Mouse (Mus musculus): ENCODE results near the gene Oas1f. TPM values are rescaled to one million over a fixed set of nuclear protein-coding genes. Genes with fewer than 3 reads are reported as not detected.
A peak's percentile ranks its signal among the peaks of the same experiment; 100 is the strongest.

Oas1f gene
- total RNA-seq, 1 experiment: 0.45 TPM

DNA sequence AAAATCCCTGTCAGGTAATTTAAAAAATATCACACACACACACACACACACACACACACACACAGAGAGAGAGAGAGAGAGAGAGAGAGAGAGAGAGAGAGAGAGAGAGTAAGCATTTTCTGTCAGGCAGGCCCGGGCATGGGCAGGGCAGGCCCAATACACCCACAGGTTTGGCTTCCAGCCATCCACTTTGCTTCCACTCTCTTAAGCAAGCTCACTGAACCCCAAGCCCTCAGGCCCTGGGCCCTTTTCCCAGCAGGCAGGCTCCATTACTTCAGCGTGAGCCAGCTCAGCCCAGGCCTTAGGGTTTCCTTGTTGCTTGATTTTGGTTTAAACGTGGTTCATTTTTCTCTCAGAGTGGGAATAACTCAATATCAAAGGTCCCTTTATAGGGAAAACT, 2.5 kb upstream of the Oas1f start:
- H3K9ac ChIP-seq (ENCODE audit: insufficient read depth, low read depth, low read length, poor library complexity, severe bottlenecking): no peak overlapping the region
- no peak overlapping the region for H3K4me3 ChIP-seq (ENCODE audit: insufficient read depth in 1 of 2, low read depth in 1 of 2, low read length in 2 of 2, poor library complexity in 1 of 2, severe bottlenecking in 1 of 2)
- H3K9me3 ChIP-seq (ENCODE audit: control insufficient read depth, insufficient read depth, low read depth, low read length): no peaks in the 10 kb centered on the region
- H3K4me1 ChIP-seq (ENCODE audit: control insufficient read depth in 2 of 2, insufficient read depth in 2 of 2, low read length in 2 of 2, poor library complexity in 1 of 2): no peaks in the 10 kb centered on the region
- in situ Hi-C loops (cut with MboI; ENCODE audit: low sequenced_read_pairs in 2 of 2, unreplicated experiment in 2 of 2): no loop called here
- TF ChIP-seq ZC3H11A (IDR thresholded peaks at IDR 0.05; ENCODE audit: borderline replicate concordance, low read depth, low read length): no peak
- no peak for TF ChIP-seq MAFK (IDR thresholded peaks at IDR 0.05; ENCODE audit: insufficient read depth, low read depth, low read length)
- TF ChIP-seq ZNF384 (IDR thresholded peaks at IDR 0.05; ENCODE audit: low read depth, low read length): no peak
- no peak for TF ChIP-seq HCFC1 (IDR thresholded peaks at IDR 0.05; ENCODE audit: borderline replicate concordance, insufficient read depth, low read length)
- no peak for TF ChIP-seq CHD2 (IDR thresholded peaks at IDR 0.05; ENCODE audit: low read depth, low read length)
- no peak for DNase-seq (ENCODE audit: low read depth, low spot score)
- H3K27ac ChIP-seq (ENCODE audit: insufficient read depth, low read depth, low read length, poor library complexity, severe bottlenecking): no peak overlapping the region
- no peaks in the 10 kb centered on the region for H3K36me3 ChIP-seq (ENCODE audit: control insufficient read depth, insufficient read depth, low read length, poor library complexity, severe bottlenecking)

GRCm38 (mm10) chr5:120849601-120850136, 2.5 kb downstream of the Oas1f start:
- Histone ChIP-seq H3K27ac (ENCODE audit: insufficient read depth, low read depth, low read length, poor library complexity, severe bottlenecking) (no peak overlapping the region), H3K9me3 (ENCODE audit: control insufficient read depth, insufficient read depth, low read depth, low read length) (no peaks in the 10 kb centered on the region), H3K4me1 (ENCODE audit: control insufficient read depth in 2 of 2, insufficient read depth in 2 of 2, low read length in 2 of 2, poor library complexity in 1 of 2) (peaks cover 3 to 7% of the 10 kb centered on the region in 2 experiments), H3K4me3 (ENCODE audit: insufficient read depth in 1 of 2, low read depth in 1 of 2, low read length in 2 of 2, poor library complexity in 1 of 2, severe bottlenecking in 1 of 2) (no peak overlapping the region), H3K36me3 (ENCODE audit: control insufficient read depth, insufficient read depth, low read length, poor library complexity, severe bottlenecking) (no peaks in the 10 kb centered on the region), H3K9ac (ENCODE audit: insufficient read depth, low read depth, low read length, poor library complexity, severe bottlenecking) (no peak overlapping the region)
- TF ChIP-seq ZC3H11A (IDR thresholded peaks at IDR 0.05; ENCODE audit: borderline replicate concordance, low read depth, low read length) (no peak), ZNF384 (IDR thresholded peaks at IDR 0.05; ENCODE audit: low read depth, low read length) (no peak), CHD2 (IDR thresholded peaks at IDR 0.05; ENCODE audit: low read depth, low read length) (no peak), MAFK (IDR thresholded peaks at IDR 0.05; ENCODE audit: insufficient read depth, low read depth, low read length) (no peak), HCFC1 (IDR thresholded peaks at IDR 0.05; ENCODE audit: borderline replicate concordance, insufficient read depth, low read length) (no peak)
- DNase-seq (ENCODE audit: low read depth, low spot score): peak; percentile 74
- in situ Hi-C loops (cut with MboI; ENCODE audit: low sequenced_read_pairs in 2 of 2, unreplicated experiment in 2 of 2): no loop called here

GRCm38 (mm10) chr5:120859241-120859640, 12.1 kb downstream of the Oas1f start:
- TF ChIP-seq MAFK (IDR thresholded peaks at IDR 0.05; ENCODE audit: insufficient read depth, low read depth, low read length): no peak
- no peak for TF ChIP-seq HCFC1 (IDR thresholded peaks at IDR 0.05; ENCODE audit: borderline replicate concordance, insufficient read depth, low read length)
- no peak for TF ChIP-seq ZNF384 (IDR thresholded peaks at IDR 0.05; ENCODE audit: low read depth, low read length)
- TF ChIP-seq ZC3H11A (IDR thresholded peaks at IDR 0.05; ENCODE audit: borderline replicate concordance, low read depth, low read length): no peak
- TF ChIP-seq CHD2 (IDR thresholded peaks at IDR 0.05; ENCODE audit: low read depth, low read length): no peak
- Histone ChIP-seq H3K4me1 (ENCODE audit: control insufficient read depth in 2 of 2, insufficient read depth in 2 of 2, low read length in 2 of 2, poor library complexity in 1 of 2) (peaks cover 0 to 9% of the 10 kb centered on the region in 2 experiments; a peak in 2 of 4 replicates), H3K9me3 (ENCODE audit: control insufficient read depth, insufficient read depth, low read depth, low read length) (no peaks in the 10 kb centered on the region), H3K27ac (ENCODE audit: insufficient read depth, low read depth, low read length, poor library complexity, severe bottlenecking) (no peak overlapping the region), H3K9ac (ENCODE audit: insufficient read depth, low read depth, low read length, poor library complexity, severe bottlenecking) (no peak overlapping the region), H3K36me3 (ENCODE audit: control insufficient read depth, insufficient read depth, low read length, poor library complexity, severe bottlenecking) (no peaks in the 10 kb centered on the region), H3K4me3 (ENCODE audit: insufficient read depth in 1 of 2, low read depth in 1 of 2, low read length in 2 of 2, poor library complexity in 1 of 2, severe bottlenecking in 1 of 2) (no peak overlapping the region)
- DNase-seq (ENCODE audit: low read depth, low spot score): no peak
- in situ Hi-C loops (cut with MboI; ENCODE audit: low sequenced_read_pairs in 2 of 2, unreplicated experiment in 2 of 2): no loop called here

DNA sequence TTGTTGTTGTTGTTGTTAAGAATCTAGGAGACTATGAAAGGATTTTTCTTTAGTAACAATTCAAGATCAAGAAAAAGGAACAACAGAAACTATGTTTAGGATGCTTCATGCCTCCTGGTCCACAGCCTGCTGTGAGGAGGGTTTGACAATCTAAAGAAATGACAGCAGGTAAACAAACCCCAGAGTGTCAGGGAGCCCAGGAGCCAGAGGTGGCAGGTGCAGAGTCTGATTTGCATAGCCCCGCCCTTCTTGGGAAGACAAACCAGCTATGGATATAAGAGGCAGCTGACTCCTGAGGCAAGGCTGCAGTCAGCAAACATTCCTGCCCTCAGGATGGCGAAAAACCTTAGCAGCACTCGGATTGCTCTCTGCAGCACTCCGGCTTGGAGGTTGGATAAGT, 14.0 kb downstream of the Oas1f start, which contains the start of gene Oas1h:
Oas1h (plus strand) TSS at position 301 of the 400 bp plus-strand sequence.
- Histone ChIP-seq H3K9me3 (ENCODE audit: control insufficient read depth, insufficient read depth, low read depth, low read length) (no peaks in the 10 kb centered on the region), H3K4me3 (ENCODE audit: insufficient read depth in 1 of 2, low read depth in 1 of 2, low read length in 2 of 2, poor library complexity in 1 of 2, severe bottlenecking in 1 of 2) (no peak within 1 kb of the TSS), H3K4me1 (ENCODE audit: control insufficient read depth in 2 of 2, insufficient read depth in 2 of 2, low read length in 2 of 2, poor library complexity in 1 of 2) (peaks cover 0 to 7% of the 10 kb centered on the region in 2 experiments; a peak in 2 of 4 replicates), H3K36me3 (ENCODE audit: control insufficient read depth, insufficient read depth, low read length, poor library complexity, severe bottlenecking) (no peaks in the 10 kb centered on the region), H3K9ac (ENCODE audit: insufficient read depth, low read depth, low read length, poor library complexity, severe bottlenecking) (no peak within 1 kb of the TSS), H3K27ac (ENCODE audit: insufficient read depth, low read depth, low read length, poor library complexity, severe bottlenecking) (no peak within 1 kb of the TSS)
- in situ Hi-C loops (cut with MboI; ENCODE audit: low sequenced_read_pairs in 2 of 2, unreplicated experiment in 2 of 2): no loop called here
- TF ChIP-seq ZNF384 (IDR thresholded peaks at IDR 0.05; ENCODE audit: low read depth, low read length) (no peak), ZC3H11A (IDR thresholded peaks at IDR 0.05; ENCODE audit: borderline replicate concordance, low read depth, low read length) (no peak), MAFK (IDR thresholded peaks at IDR 0.05; ENCODE audit: insufficient read depth, low read depth, low read length) (no peak), HCFC1 (IDR thresholded peaks at IDR 0.05; ENCODE audit: borderline replicate concordance, insufficient read depth, low read length) (no peak), CHD2 (IDR thresholded peaks at IDR 0.05; ENCODE audit: low read depth, low read length) (no peak)
- DNase-seq (ENCODE audit: low read depth, low spot score): no peak

All from ES-E14 (cell line).